Mouse (Mus musculus) heart, embryonic 13.5 days (tissue): Measurements from ENCODE around the gene Gm4756. TPM values are rescaled to one million over a fixed set of nuclear protein-coding genes. Genes with fewer than 3 reads are reported as not detected.
"Not testable (repeated sequence)": the region's sequence is repeated elsewhere in the genome, so short reads cannot be mapped to it uniquely, and the experiment has no call there.

ENCODE experiments used
- ATAC-seq: fragments of 200-750 bp; cut with Nextera tagmentation; 2 replicates; pipeline ENCODE4 v1.8.0; 2017; ENCODE audit warnings: moderate TSS enrichment; ENCODE audit not compliant: insufficient number of reproducible peaks, low FRiP score, low TSS enrichment; ENCODE audit errors: extremely low read depth
- H3K27ac ChIP-seq: fragments of 300-500 bp; sonication (generic); replicated peaks from 2 replicates; pipeline ENCODE4 v1.5.1; 2015; ENCODE audit warnings: moderate library complexity, mild to moderate bottlenecking, inconsistent platforms
- H3K27me3 ChIP-seq: fragments of 300-500 bp; sonication (generic); replicated peaks from 2 replicates; pipeline ENCODE4 v1.6.1; 2015; ENCODE audit warnings: mild to moderate bottlenecking, inconsistent platforms
- H3K36me3 ChIP-seq: fragments of 300-500 bp; sonication (generic); 2 replicates; pipeline ENCODE4 v1.6.1; 2015; ENCODE audit warnings: mild to moderate bottlenecking, inconsistent platforms
- H3K4me1 ChIP-seq: fragments of 300-500 bp; sonication (generic); 2 replicates; pipeline ENCODE4 v1.6.1; 2015; ENCODE audit warnings: inconsistent platforms
- H3K4me2 ChIP-seq: fragments of 300-500 bp; sonication (generic); 2 replicates; pipeline ENCODE4 v1.6.1; 2015; ENCODE audit warnings: inconsistent platforms, mild to moderate bottlenecking, moderate library complexity
- H3K4me3 ChIP-seq: fragments of 300-500 bp; sonication (generic); 2 replicates; pipeline ENCODE4 v1.5.1; 2015; ENCODE audit warnings: moderate library complexity, mild to moderate bottlenecking, inconsistent platforms
- H3K9ac ChIP-seq: fragments of 300-500 bp; sonication (generic); 2 replicates; pipeline ENCODE4 v1.6.1; 2015; ENCODE audit warnings: inconsistent platforms, mild to moderate bottlenecking, moderate library complexity
- H3K9me3 ChIP-seq: fragments of 300-500 bp; sonication (generic); 2 replicates; pipeline ENCODE4 v1.6.1; 2016; ENCODE audit warnings: inconsistent platforms
- WGBS: fragments of 180-500 bp; shearing (Covaris S2); methylation state at CpG from one replicate; pipeline ENCODE4 v1.1.7; 2015; ENCODE audit warnings: mixed read lengths; 5-methylcytosine and 5-hydroxymethylcytosine counted together
- polyA plus RNA-seq: library from polyadenylated mRNA; unstranded; fragments of >200 nt; fragmentation: Nextera tagmentation; extraction: Ambion mirVana; gene quantifications from 2 replicates; pipeline ENCODE4 v1.2.1, GENCODE M21; 2015

The Gm4756 gene
- not detected in 2 replicates for polyA plus RNA-seq

- Histone ChIP-seq H3K36me3 (peaks cover 54% of the 10 kb centered on the region), H3K4me3 (no peak within 1 kb of the TSS), H3K27ac (no peak within 1 kb of the TSS), H3K9ac (no peak within 1 kb of the TSS), H3K27me3 (no peaks in the 10 kb centered on the region), H3K4me1 (no peaks in the 10 kb centered on the region), H3K9me3 (peaks cover under 1% of the 10 kb centered on the region; the same call in 1 of the 2 replicates), H3K4me2 (no peak within 1 kb of the TSS)
- 79% methylated on average over 11 of the region's 11 CpGs for WGBS
- ATAC-seq, result no peak
Observed at GRCm38 (mm10) chr12:72649611-72650330, at the start of gene Gm4756. TSS of gene Gm4756 (minus strand) at chr12:72649661.

DNA sequence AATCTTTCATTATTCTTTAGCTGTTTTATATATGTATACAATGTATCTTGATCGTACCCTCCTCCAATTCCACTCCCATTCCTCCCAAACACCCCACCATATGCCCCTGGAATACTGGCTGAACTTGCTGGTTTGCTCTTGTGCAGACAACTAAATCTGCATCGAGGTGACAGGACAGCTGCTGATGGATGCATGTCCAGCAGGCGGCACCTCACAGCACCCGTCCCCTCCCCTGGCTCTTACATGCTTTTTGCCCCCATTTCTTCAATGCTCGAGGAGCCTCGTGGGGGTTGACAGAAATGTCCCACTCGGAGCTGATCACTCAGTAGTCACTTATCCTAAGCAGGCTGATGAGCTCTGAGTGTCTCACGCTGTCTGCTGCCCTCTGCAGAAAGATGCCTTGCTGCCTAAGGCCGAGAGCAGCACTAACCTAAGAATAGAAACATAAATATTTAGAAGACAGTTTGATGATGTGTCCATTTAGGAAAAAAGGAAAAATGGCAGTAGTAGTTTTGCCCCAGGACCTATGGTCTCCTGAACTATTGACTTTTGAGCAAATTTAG is 45.5 kb upstream of the Gm4756 start:
- peaks cover 6% of the 10 kb centered on the region; the same call in 1 of the 2 replicates for H3K4me1 ChIP-seq
- H3K4me2 ChIP-seq, result peak overlapping the region; percentile 53
- H3K4me3 ChIP-seq, result no peak overlapping the region
- WGBS, result 27% methylated on average over 9 of the region's 9 CpGs
- H3K9ac ChIP-seq, result peak overlapping the region; percentile 29; the same call in 1 of the 2 replicates
- no peaks in the 10 kb centered on the region for H3K36me3 ChIP-seq
- H3K9me3 ChIP-seq, result no peaks in the 10 kb centered on the region
- no peaks in the 10 kb centered on the region for H3K27me3 ChIP-seq
- no peak for ATAC-seq
- no peak overlapping the region for H3K27ac ChIP-seq

- ATAC-seq, result no peak
- H3K27me3 ChIP-seq, result no peaks in the 10 kb centered on the region
- H3K4me1 ChIP-seq, result peaks cover 6% of the 10 kb centered on the region; the same call in 1 of the 2 replicates
- no peak overlapping the region for H3K9ac ChIP-seq
- H3K4me3 ChIP-seq, result no peak overlapping the region
- no peaks in the 10 kb centered on the region for H3K36me3 ChIP-seq
- no peak overlapping the region for H3K27ac ChIP-seq
- no peaks in the 10 kb centered on the region for H3K9me3 ChIP-seq
- peak overlapping the region; percentile 13; the same call in 1 of the 2 replicates for H3K4me2 ChIP-seq
- 62% methylated on average over 12 of the region's 12 CpGs for WGBS
Observed at GRCm38 (mm10) chr12:72694438-72694837, 45.0 kb upstream of the Gm4756 start.

DNA sequence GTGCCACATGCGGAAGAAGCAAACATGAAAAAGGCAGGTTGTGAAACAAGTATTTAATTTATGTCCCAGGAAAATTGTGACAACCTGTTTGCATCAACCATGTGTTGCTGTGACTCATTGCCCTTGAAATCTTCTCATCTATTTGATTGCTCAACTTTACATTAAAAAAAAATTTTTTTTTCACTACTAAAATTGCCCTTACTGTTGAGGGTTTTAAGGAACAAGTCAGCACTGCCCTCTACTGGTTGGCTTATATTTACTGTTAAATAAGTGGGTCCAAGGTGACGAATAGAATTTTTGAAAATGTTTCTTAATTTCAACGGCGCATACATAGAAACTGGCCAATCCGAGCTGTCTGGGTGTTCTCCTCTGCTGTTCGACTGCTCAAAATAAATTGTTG is 44.4 kb upstream of the Gm4756 start:
- H3K36me3 ChIP-seq, result no peaks in the 10 kb centered on the region
- H3K9ac ChIP-seq, result no peak overlapping the region
- H3K4me1 ChIP-seq, result peaks cover 6% of the 10 kb centered on the region; the same call in 1 of the 2 replicates
- no peak for ATAC-seq
- 33% methylated on average over 6 of the region's 6 CpGs for WGBS
- H3K27me3 ChIP-seq, result no peaks in the 10 kb centered on the region
- H3K9me3 ChIP-seq, result no peaks in the 10 kb centered on the region
- H3K4me3 ChIP-seq, result no peak overlapping the region
- no peak overlapping the region for H3K27ac ChIP-seq
- peak overlapping the region; percentile 13; the same call in 1 of the 2 replicates for H3K4me2 ChIP-seq

DNA sequence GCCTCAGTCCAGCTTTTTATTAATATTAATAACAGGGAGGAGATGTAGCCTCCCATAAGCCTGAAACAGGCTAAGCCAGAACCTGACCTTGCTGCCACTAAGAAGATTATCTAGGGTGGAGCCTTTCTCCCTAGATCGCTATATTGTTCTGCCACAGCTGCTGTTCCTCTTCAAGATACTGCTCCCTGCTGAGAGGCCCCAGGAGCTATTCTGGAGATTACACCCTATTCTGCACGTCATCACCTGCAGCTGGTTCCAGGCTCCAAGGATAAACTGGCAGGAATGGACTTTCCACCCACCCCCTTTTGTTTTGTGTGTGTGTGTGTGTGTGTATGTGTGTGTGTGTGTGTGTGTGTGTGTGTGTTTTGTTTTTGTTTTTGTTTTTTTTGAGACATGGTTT is 38.8 kb upstream of the Gm4756 start:
- H3K27me3 ChIP-seq, ATAC-seq, H3K4me3 ChIP-seq, H3K4me1 ChIP-seq, H3K4me2 ChIP-seq, H3K9ac ChIP-seq, H3K27ac ChIP-seq, H3K36me3 ChIP-seq, H3K9me3 ChIP-seq: not testable (repeated sequence)
- 25% methylated on average over 2 of the region's 2 CpGs for WGBS

DNA sequence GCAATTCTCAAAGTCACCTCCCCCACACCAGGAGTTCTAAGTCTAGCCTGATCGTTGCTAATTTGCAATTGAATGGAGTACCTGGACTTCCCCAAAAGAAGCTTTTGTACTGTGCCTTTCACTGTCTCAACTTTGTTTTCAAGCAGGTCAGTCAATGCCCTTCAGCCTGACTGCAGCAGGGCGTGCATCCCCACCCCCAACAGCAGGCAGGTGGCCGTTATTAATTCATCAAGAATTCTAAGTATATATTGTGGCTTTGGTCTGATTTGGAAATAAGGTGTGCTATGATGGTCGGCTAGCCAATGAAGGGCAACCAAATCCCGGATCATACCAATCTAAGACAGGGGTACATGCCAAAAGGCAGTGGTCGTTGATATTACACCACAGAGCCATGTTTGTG is 38.3 kb upstream of the Gm4756 start:
- not testable (repeated sequence) for H3K9me3 ChIP-seq, H3K27me3 ChIP-seq, H3K4me3 ChIP-seq, H3K4me2 ChIP-seq, ATAC-seq, H3K9ac ChIP-seq, H3K36me3 ChIP-seq, H3K27ac ChIP-seq
- peaks cover 15% of the 10 kb centered on the region for H3K4me1 ChIP-seq
- WGBS, result 46% methylated on average over 6 of the region's 6 CpGs

- WGBS, result 74% methylated on average over 4 of the region's 4 CpGs
- H3K27ac ChIP-seq, H3K4me2 ChIP-seq, H3K9me3 ChIP-seq, H3K36me3 ChIP-seq, H3K9ac ChIP-seq, H3K4me3 ChIP-seq, ATAC-seq, H3K27me3 ChIP-seq: not testable (repeated sequence)
- H3K4me1 ChIP-seq, result peaks cover 23% of the 10 kb centered on the region
Observed at GRCm38 (mm10) chr12:72686566-72686965, 37.1 kb upstream of the Gm4756 start.

DNA sequence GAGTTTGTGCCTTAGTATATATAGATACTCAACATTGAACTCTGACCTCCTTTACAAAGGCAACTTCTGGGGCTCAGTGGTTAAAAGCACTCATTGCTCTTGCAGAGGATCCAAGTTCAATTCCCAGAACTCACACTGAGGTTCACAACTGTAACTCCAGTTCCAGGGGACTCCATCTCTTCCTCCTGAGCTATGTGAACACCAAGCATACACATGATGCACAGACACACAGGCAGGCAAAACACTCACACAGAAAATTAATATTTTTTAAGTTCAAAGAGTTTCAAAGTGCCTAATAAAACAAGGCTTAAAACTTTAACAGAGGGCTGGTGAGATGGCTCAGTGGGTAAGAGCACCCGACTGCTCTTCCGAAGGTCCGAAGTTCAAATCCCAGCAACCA is 34.2 kb upstream of the Gm4756 start:
- Histone ChIP-seq H3K4me3 (no peak overlapping the region), H3K4me1 (peaks cover 23% of the 10 kb centered on the region), H3K27me3 (no peaks in the 10 kb centered on the region), H3K9me3 (no peaks in the 10 kb centered on the region), H3K4me2 (no peak overlapping the region), H3K9ac (no peak overlapping the region), H3K36me3 (no peaks in the 10 kb centered on the region), H3K27ac (no peak overlapping the region)
- ATAC-seq, result no peak
- WGBS, result 86% methylated on average over 3 of the region's 3 CpGs

- H3K4me2 ChIP-seq, result no peak overlapping the region
- WGBS, result 23% methylated on average over 8 of the region's 8 CpGs
- H3K4me3 ChIP-seq, result no peak overlapping the region
- H3K9me3 ChIP-seq, result no peaks in the 10 kb centered on the region
- peak overlapping the region; percentile 57 for H3K27ac ChIP-seq
- no peak for ATAC-seq
- no peaks in the 10 kb centered on the region for H3K27me3 ChIP-seq
- H3K9ac ChIP-seq, result no peak overlapping the region
- no peaks in the 10 kb centered on the region for H3K36me3 ChIP-seq
- H3K4me1 ChIP-seq, result peaks cover 17% of the 10 kb centered on the region
Observed at GRCm38 (mm10) chr12:72682511-72683282, 33.2 kb upstream of the Gm4756 start.

DNA sequence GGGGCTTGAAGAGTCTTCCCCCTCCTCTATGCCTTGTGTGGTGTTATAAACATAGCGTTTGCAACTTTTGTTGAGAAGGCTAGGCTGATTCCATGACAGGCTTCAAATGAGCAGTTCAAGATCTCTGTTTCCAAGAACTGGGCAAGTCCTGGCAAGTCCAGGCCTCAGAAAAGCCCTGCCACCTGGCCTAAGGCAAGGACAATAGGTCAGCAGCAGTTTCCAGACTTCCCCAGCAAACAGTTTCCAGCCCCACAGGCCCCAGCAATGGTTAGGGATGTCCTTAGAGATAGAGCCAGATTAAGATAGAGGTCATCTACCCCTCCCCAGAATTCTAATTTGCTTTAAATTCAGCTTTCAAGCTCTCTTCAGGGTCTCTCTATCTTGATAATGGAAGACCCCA is 32.5 kb upstream of the Gm4756 start:
- Histone ChIP-seq H3K4me1 (peaks cover 17% of the 10 kb centered on the region), H3K9me3 (no peaks in the 10 kb centered on the region), H3K4me3 (no peak overlapping the region), H3K27ac (0 out of 2 replicates have a peak overlapping the region, but pooled peaks have one; percentile 57), H3K4me2 (no peak overlapping the region), H3K36me3 (no peaks in the 10 kb centered on the region), H3K9ac (no peak overlapping the region), H3K27me3 (no peaks in the 10 kb centered on the region)
- ATAC-seq, result no peak
- 97% methylated on average over 1 of the region's 1 CpGs for WGBS

DNA sequence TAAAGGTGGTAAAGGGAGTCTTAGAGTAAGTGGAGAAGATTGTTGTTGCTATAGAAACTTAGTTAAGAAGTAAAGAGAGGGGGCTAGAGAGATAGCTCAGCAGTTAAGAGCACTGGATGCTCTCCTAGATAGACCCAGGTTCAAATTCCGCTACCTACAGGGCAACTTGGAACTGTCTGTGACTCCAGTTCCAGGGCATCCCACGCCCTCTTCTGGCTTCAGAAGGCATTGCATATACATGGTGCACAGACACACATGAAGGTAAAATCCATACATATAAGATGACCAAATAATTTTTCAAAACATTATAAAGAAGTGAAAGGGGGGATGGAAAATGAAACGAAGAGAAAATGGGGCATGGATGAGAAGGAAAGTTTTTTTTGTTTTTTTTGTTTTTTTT is 30.2 kb upstream of the Gm4756 start:
- Histone ChIP-seq H3K4me3 (no peak overlapping the region), H3K4me1 (peaks cover 21% of the 10 kb centered on the region), H3K27me3 (no peaks in the 10 kb centered on the region), H3K9me3 (no peaks in the 10 kb centered on the region; the same call in 1 of the 2 replicates), H3K4me2 (no peak overlapping the region), H3K9ac (no peak overlapping the region), H3K36me3 (no peaks in the 10 kb centered on the region), H3K27ac (no peak overlapping the region)
- WGBS, result 68% methylated on average over 3 of the region's 3 CpGs
- ATAC-seq, result no peak
